Mouse (Mus musculus): ENCODE measurements around the gene Ccnq.

- TF ChIP-seq CTCF (IDR thresholded peaks at IDR 0.05; ENCODE audit: borderline replicate concordance, extremely low read depth, insufficient read depth, insufficient read length): no peak
- TF ChIP-seq POLR2A (IDR thresholded peaks at IDR 0.05; ENCODE audit: borderline replicate concordance, extremely low read depth, insufficient read depth, insufficient read length, poor library complexity, severe bottlenecking): no peak
Measured at GRCm38 (mm10) chr11:78726366-78726765, 25.2 kb downstream of the Ccnq start.

All from brain, embryonic 14.5 days (tissue).